Mouse (Mus musculus) liver, adult 2 months (tissue): ENCODE data around the gene Serpina12.

ENCODE experiments used
- CTCF ChIP-seq: fragments of 200-500 bp; IDR thresholded peaks from 2 replicates; pipeline ENCODE4 v1.5.1; 2011; ENCODE audit warnings: low read depth, low read length, control low read depth
- POLR2A ChIP-seq: fragments of 200-500 bp; IDR thresholded peaks from 2 replicates; pipeline ENCODE4 v1.6.1; 2011; ENCODE audit warnings: low read length, control low read depth; ENCODE audit not compliant: insufficient read depth; ENCODE audit errors: extremely low read depth

GRCm38 (mm10) chr12:104053995-104054394, 9.8 kb upstream of the Serpina12 start:
- no peak for TF ChIP-seq CTCF
- TF ChIP-seq POLR2A = no peak
